Mouse (Mus musculus): ENCODE results near the gene Ak7. TPM values are rescaled to one million over a fixed set of nuclear protein-coding genes. Genes with fewer than 3 reads are reported as not detected.

Ak7 gene
- 0.16 TPM in 1 of 2 replicates, not detected in the other for polyA plus RNA-seq (2014; fragmentation: Nextera tagmentation; extraction: Ambion mirVana)

- ATAC-seq (ENCODE audit: low FRiP score) (peak; percentile 93), DNase-seq (ENCODE audit: low spot score, missing footprints) (peak; percentile 94)
- H3K4me2 ChIP-seq = peak within 1 kb of the TSS; percentile 28; the same call in 1 of the 2 replicates
- H3K4me1 ChIP-seq (ENCODE audit: control insufficient read depth, insufficient read depth, low read length) = peaks cover 2% of the 10 kb centered on the region; the same call in 1 of the 2 replicates
- no peaks in the 10 kb centered on the region for H3K9me3 ChIP-seq (ENCODE audit: control insufficient read depth, low read length)
- no peaks in the 10 kb centered on the region; the same call in 1 of the 2 replicates for H3K36me3 ChIP-seq (ENCODE audit: control insufficient read depth, insufficient read depth, low read length)
- WGBS = 9% methylated on average over 22 of the region's 22 CpGs
- no peak within 1 kb of the TSS for H3K27ac ChIP-seq (ENCODE audit: low read depth, low read length)
- no peak within 1 kb of the TSS for H3K9ac ChIP-seq (ENCODE audit: low read length)
- no peaks in the 10 kb centered on the region for H3K27me3 ChIP-seq (ENCODE audit: control insufficient read depth, insufficient read depth, low read length)
- no peak within 1 kb of the TSS for H3K4me3 ChIP-seq (ENCODE audit: low read depth, low read length)
Measured at GRCm38 (mm10) chr12:105705799-105706487, at the start of gene Ak7. TSS of gene Ak7 (plus strand) at chr12:105705976.

DNA sequence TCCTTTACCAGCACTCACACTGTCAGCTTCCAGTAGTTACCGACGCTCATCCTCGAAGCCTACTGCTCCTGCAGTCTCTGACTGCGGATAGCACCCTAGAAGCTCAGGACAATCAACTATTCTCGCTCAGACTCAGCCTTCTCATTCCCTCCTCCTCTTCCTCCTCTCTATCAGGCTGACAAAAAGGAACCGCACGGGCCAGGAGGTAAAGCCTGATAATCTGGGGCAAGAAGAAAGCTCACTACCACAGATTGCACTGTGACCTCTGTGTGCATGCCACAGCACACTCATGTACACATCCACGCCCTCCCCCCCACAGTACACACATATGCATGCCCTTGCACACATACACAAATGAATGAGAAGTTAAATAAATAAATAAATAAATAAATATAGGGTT, 29.5 kb upstream of the Ak7 start:
- WGBS = 92% methylated on average over 8 of the region's 8 CpGs

DNA sequence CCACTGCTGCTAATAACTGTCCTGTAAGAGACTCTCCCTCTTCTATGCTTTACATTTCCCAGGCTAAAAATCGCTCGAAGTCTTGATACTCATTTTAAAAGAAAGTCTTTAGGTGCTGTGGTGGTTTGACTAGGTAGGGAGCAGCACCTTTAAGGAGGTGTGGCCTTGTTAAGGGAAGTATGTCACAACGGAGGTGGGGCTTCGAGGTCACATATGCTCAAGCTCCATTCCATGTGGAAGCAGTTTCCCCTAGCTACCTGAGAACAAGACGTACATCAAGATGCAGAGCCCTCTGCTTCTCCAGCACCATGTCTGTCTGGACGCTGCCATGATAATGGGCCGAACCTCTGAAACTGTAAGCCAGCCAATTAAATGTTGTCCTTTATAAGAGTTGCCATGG, 27.6 kb upstream of the Ak7 start:
- 92% methylated on average over 7 of the region's 7 CpGs for WGBS
- peaks cover 4% of the 10 kb centered on the region for H3K36me3 ChIP-seq (ENCODE audit: control insufficient read depth, insufficient read depth, low read length)
- H3K9ac ChIP-seq (ENCODE audit: low read length) = no peak overlapping the region
- no peak overlapping the region for H3K27ac ChIP-seq (ENCODE audit: low read depth, low read length)
- H3K4me3 ChIP-seq (ENCODE audit: low read depth, low read length) = no peak overlapping the region
- no peaks in the 10 kb centered on the region for H3K9me3 ChIP-seq (ENCODE audit: control insufficient read depth, low read length)
- no peak for ATAC-seq (ENCODE audit: low FRiP score)
- no peak overlapping the region for H3K4me2 ChIP-seq
- no peaks in the 10 kb centered on the region for H3K27me3 ChIP-seq (ENCODE audit: control insufficient read depth, insufficient read depth, low read length)
- H3K4me1 ChIP-seq (ENCODE audit: control insufficient read depth, insufficient read depth, low read length) = no peaks in the 10 kb centered on the region; the same call in 1 of the 2 replicates
- DNase-seq (ENCODE audit: low spot score, missing footprints) = no peak

More for the DNA sequence above, 29.5 kb upstream of the Ak7 start:
- DNase-seq (ENCODE audit: low spot score, missing footprints) = no peak
- H3K27me3 ChIP-seq (ENCODE audit: control insufficient read depth, insufficient read depth, low read length) = no peaks in the 10 kb centered on the region
- H3K4me1 ChIP-seq (ENCODE audit: control insufficient read depth, insufficient read depth, low read length) = no peaks in the 10 kb centered on the region
- no peaks in the 10 kb centered on the region for H3K9me3 ChIP-seq (ENCODE audit: control insufficient read depth, low read length)
- no peak overlapping the region for H3K9ac ChIP-seq (ENCODE audit: low read length)
- H3K4me3 ChIP-seq (ENCODE audit: low read depth, low read length) = no peak overlapping the region
- H3K27ac ChIP-seq (ENCODE audit: low read depth, low read length) = no peak overlapping the region
- no peak for ATAC-seq (ENCODE audit: low FRiP score)
- no peak overlapping the region for H3K4me2 ChIP-seq
- H3K36me3 ChIP-seq (ENCODE audit: control insufficient read depth, insufficient read depth, low read length) = peaks cover 4% of the 10 kb centered on the region

DNA sequence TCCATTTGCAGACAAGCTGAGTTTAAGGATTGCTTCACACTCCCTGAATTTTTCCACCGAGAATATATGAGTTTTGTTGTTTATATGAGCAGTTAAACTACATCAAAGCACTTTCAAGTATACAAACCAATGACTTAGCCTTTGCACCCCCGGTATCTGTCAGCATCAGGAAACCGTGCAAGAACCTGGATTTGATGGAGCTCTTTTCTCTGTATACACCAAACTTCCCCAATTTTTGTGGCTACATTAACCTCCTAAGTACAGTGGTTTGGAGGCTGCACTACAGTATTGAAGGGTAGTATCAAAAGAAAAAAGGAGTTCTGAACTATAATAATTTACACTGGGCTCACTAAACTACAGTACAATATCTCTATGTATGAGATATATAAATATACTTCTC, 27.0 kb upstream of the Ak7 start:
- no peak overlapping the region for H3K9ac ChIP-seq (ENCODE audit: low read length)

GRCm38 (mm10) chr12:105683933-105684901, 21.6 kb upstream of the Ak7 start, which contains the start of gene Gskip:
TSS of gene Gskip (plus strand) at chr12:105684829.
- Histone ChIP-seq H3K27ac (ENCODE audit: low read depth, low read length) (peak within 1 kb of the TSS; percentile 82), H3K4me1 (ENCODE audit: control insufficient read depth, insufficient read depth, low read length) (peaks cover 18% of the 10 kb centered on the region), H3K9me3 (ENCODE audit: control insufficient read depth, low read length) (no peaks in the 10 kb centered on the region), H3K9ac (ENCODE audit: low read length) (peak within 1 kb of the TSS; percentile 79), H3K36me3 (ENCODE audit: control insufficient read depth, insufficient read depth, low read length) (no peaks in the 10 kb centered on the region), H3K4me3 (ENCODE audit: low read depth, low read length) (peak within 1 kb of the TSS; percentile 77), H3K4me2 (peak within 1 kb of the TSS; percentile 91), H3K27me3 (ENCODE audit: control insufficient read depth, insufficient read depth, low read length) (no peaks in the 10 kb centered on the region)
- DNase-seq (ENCODE audit: low spot score, missing footprints) (peak; percentile 94), ATAC-seq (ENCODE audit: low FRiP score) (peak; percentile 47)
- 2% methylated on average over 40 of the region's 41 CpGs for WGBS

More for the DNA sequence above, 27.0 kb upstream of the Ak7 start:
- Histone ChIP-seq H3K9me3 (ENCODE audit: control insufficient read depth, low read length) (no peaks in the 10 kb centered on the region), H3K27me3 (ENCODE audit: control insufficient read depth, insufficient read depth, low read length) (no peaks in the 10 kb centered on the region), H3K27ac (ENCODE audit: low read depth, low read length) (no peak overlapping the region), H3K36me3 (ENCODE audit: control insufficient read depth, insufficient read depth, low read length) (peaks cover 2% of the 10 kb centered on the region), H3K4me2 (no peak overlapping the region), H3K4me3 (ENCODE audit: low read depth, low read length) (no peak overlapping the region), H3K4me1 (ENCODE audit: control insufficient read depth, insufficient read depth, low read length) (peaks cover 4% of the 10 kb centered on the region; the same call in 1 of the 2 replicates)
- DNase-seq (ENCODE audit: low spot score, missing footprints) = no peak
- no peak for ATAC-seq (ENCODE audit: low FRiP score)
- WGBS = 94% methylated on average over 3 of the region's 3 CpGs

DNA sequence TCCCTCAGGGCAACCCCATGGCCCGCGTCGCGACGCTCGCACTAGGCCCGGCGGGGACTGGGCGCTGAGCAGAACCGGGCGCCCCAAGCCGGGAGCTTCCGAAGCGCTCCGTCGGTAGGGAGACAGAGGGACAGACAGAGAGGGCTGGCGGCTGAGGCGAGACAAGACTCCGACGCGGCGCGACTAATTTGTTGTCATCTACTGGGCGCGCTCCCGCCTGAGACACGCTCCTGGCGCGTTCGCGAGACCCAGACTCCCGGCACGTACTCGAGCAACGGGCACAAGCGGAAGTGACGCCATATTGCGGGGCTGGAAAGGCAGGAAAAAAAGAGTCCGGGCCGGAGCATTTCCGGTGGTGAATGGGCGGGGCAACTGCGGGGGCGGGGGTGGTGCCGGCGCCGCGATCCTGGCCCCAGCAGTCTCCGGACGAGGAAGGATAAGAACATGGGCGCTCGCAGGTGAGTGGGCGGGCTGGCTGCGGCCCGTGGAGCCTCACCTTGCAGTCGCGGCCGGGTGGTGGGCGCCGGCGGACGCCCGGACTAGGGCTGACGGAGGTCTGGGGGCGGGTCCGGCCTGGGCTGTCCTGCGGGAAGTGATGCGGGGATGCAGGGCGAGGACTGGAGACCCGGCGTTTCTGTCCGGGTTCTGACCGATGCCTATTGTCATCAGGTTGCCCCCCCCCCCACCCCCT, 20.6 kb upstream of the Ak7 start, which contains the start of gene Atg2b:
Gene Atg2b, minus strand, starts transcription at position 211 of the 691 bp plus-strand sequence.
- peaks cover 18% of the 10 kb centered on the region for H3K4me1 ChIP-seq (ENCODE audit: control insufficient read depth, insufficient read depth, low read length)
- ATAC-seq (ENCODE audit: low FRiP score) (peak; percentile 93), DNase-seq (ENCODE audit: low spot score, missing footprints) (peak; percentile 100)
- 0% methylated on average over 72 of the region's 73 CpGs for WGBS
- H3K4me3 ChIP-seq (ENCODE audit: low read depth, low read length) = peak within 1 kb of the TSS; percentile 77
- peak within 1 kb of the TSS; percentile 91 for H3K4me2 ChIP-seq
- peak within 1 kb of the TSS; percentile 82 for H3K27ac ChIP-seq (ENCODE audit: low read depth, low read length)
- H3K9me3 ChIP-seq (ENCODE audit: control insufficient read depth, low read length) = no peaks in the 10 kb centered on the region
- H3K9ac ChIP-seq (ENCODE audit: low read length) = peak within 1 kb of the TSS; percentile 79
- no peaks in the 10 kb centered on the region for H3K27me3 ChIP-seq (ENCODE audit: control insufficient read depth, insufficient read depth, low read length)
- H3K36me3 ChIP-seq (ENCODE audit: control insufficient read depth, insufficient read depth, low read length) = no peaks in the 10 kb centered on the region

- H3K27ac ChIP-seq (ENCODE audit: low read depth, low read length) = no peak overlapping the region
- H3K4me2 ChIP-seq = no peak overlapping the region
- no peaks in the 10 kb centered on the region for H3K36me3 ChIP-seq (ENCODE audit: control insufficient read depth, insufficient read depth, low read length)
- H3K9me3 ChIP-seq (ENCODE audit: control insufficient read depth, low read length) = no peaks in the 10 kb centered on the region
- peaks cover 18% of the 10 kb centered on the region for H3K4me1 ChIP-seq (ENCODE audit: control insufficient read depth, insufficient read depth, low read length)
- H3K27me3 ChIP-seq (ENCODE audit: control insufficient read depth, insufficient read depth, low read length) = no peaks in the 10 kb centered on the region
- H3K4me3 ChIP-seq (ENCODE audit: low read depth, low read length) = no peak overlapping the region
- DNase-seq (ENCODE audit: low spot score, missing footprints) (no peak), ATAC-seq (ENCODE audit: low FRiP score) (no peak)
- WGBS = 95% methylated on average over 3 of the region's 3 CpGs
- no peak overlapping the region for H3K9ac ChIP-seq (ENCODE audit: low read length)
Measured at GRCm38 (mm10) chr12:105686791-105687190, 19.0 kb upstream of the Ak7 start.

GRCm38 (mm10) chr12:105687416-105687815, 18.4 kb upstream of the Ak7 start:
- H3K4me1 ChIP-seq (ENCODE audit: control insufficient read depth, insufficient read depth, low read length) = peaks cover 18% of the 10 kb centered on the region
- H3K36me3 ChIP-seq (ENCODE audit: control insufficient read depth, insufficient read depth, low read length) = no peaks in the 10 kb centered on the region
- no peaks in the 10 kb centered on the region for H3K9me3 ChIP-seq (ENCODE audit: control insufficient read depth, low read length)
- no peak overlapping the region for H3K27ac ChIP-seq (ENCODE audit: low read depth, low read length)
- ATAC-seq (ENCODE audit: low FRiP score) = no peak
- no peak for DNase-seq (ENCODE audit: low spot score, missing footprints)
- no peak overlapping the region for H3K4me3 ChIP-seq (ENCODE audit: low read depth, low read length)
- no peak overlapping the region for H3K4me2 ChIP-seq
- H3K27me3 ChIP-seq (ENCODE audit: control insufficient read depth, insufficient read depth, low read length) = no peaks in the 10 kb centered on the region
- no peak overlapping the region for H3K9ac ChIP-seq (ENCODE audit: low read length)
- WGBS = 86% methylated on average over 4 of the region's 4 CpGs

All from midbrain, embryonic 11.5 days (tissue).